Mouse (Mus musculus): ENCODE measurements around the gene Rfk. TPM values are rescaled to one million over a fixed set of nuclear protein-coding genes. Genes with fewer than 3 reads are reported as not detected.
A peak's percentile ranks its signal among the peaks of the same experiment; 100 is the strongest.

Gene Rfk
- total RNA-seq, 2 experiments from 2014 or later: 58.7 to 68.5 TPM

DNA sequence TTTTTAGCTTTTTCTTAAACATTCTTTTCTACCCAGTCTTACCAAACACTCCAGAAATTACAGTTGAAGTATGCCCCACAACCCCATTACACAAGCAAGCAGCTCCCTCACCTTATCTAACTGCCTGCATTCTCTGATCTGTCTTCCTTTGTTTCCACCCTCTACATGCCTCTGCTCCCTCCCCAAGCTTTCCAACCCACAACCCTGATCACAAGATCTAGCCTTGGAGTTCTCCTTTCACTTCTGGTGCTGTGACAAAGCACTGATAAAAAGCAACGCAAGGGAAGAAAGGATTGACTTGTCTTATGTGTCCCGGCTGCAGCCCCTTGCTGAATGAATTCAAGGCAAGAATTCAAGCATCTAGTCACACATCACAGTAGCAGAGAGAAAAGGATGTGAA is 32.7 kb upstream of the Rfk start:
- no peak for DNase-seq (ENCODE audit: low spot score in 2 of 2)
- Histone ChIP-seq H3K4me3 (no peak overlapping the region), H3K27ac (no peak overlapping the region)
- TF ChIP-seq CTCF (conservative IDR thresholded peaks at IDR 0.05): no peak

DNA sequence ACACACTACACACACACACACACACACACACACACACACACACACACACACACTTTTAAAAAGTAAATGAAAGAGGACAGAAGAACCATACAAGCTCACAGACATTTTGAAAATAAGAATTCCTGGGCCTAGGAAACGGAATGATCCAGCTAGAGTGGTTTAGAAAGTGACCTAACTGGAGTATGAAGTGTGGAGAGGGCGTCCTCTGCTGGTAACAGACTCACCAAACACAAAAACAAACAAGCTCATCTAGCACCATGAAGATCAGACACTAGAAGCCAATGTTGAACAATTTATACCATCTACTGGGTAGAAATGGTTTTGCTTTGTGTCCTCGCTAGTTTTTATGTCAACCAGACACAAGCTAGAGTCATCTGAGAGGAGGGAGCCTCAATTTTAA is 29.1 kb upstream of the Rfk start:
- no peak overlapping the region for H3K4me3 ChIP-seq
- peak; percentile 78 for TF ChIP-seq CTCF (conservative IDR thresholded peaks at IDR 0.05)
- DNase-seq (ENCODE audit: low spot score in 2 of 2): peak; percentile 6 to 50
- H3K27ac ChIP-seq: no peak overlapping the region

DNA sequence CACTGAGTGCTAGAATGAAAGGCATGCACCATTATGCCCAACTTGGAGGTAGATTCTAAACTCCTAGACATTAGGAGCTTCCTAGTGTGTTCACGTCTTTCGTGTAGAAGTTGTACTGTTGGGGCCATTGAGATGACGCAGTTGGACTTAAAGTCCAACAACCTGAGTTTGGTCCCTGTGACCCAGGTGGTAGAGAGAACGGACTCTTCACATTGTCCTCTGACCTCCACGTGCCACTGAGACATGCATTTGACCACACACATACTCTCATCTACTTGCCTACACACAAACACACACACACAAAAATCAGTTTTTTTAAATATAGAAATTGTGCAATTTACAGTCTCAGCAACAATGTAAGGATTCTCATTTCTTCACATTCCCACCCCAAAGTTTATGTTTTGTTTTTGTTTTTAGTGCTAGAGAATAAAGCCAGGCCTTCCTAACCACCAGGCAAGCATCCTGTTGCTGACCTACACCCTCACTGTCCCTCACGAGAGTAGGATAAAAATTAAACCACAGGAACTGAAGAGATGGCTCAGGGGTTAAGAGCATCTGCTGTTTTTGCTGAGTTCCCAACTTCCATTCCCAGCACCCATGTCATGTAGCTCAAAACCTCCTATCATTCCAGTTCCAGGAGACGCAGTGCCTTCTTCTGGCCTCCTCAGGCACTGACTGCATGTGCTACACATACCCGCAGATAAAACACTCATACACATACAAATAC is 27.3 kb upstream of the Rfk start:
- DNase-seq (ENCODE audit: low spot score in 2 of 2): no peak
- TF ChIP-seq CTCF (conservative IDR thresholded peaks at IDR 0.05): no peak
- Histone ChIP-seq H3K27ac (no peak overlapping the region), H3K4me3 (no peak overlapping the region)

DNA sequence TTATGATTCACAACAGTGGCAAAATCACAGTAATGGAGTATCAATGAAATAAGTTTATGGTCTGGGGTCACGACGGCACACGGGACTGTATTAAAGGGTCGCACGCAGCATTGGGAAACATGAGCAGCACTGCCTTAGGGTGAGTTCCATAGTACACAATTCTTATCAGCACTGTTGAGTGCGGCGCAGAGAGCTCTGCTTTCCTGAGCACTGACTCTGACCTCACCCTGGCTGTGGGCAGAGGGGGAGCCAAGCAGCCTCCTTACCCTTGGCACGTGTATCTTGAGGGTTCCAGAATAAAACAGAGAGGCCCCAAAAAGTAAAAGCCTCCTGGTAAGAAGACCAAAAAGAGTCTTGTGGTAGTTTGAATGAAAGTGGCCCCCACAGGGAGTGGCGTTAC is 25.3 kb upstream of the Rfk start:
- Histone ChIP-seq H3K4me3 (no peak overlapping the region), H3K27ac (no peak overlapping the region)
- TF ChIP-seq CTCF (conservative IDR thresholded peaks at IDR 0.05): no peak
- DNase-seq (ENCODE audit: low spot score in 2 of 2): no peak

DNA sequence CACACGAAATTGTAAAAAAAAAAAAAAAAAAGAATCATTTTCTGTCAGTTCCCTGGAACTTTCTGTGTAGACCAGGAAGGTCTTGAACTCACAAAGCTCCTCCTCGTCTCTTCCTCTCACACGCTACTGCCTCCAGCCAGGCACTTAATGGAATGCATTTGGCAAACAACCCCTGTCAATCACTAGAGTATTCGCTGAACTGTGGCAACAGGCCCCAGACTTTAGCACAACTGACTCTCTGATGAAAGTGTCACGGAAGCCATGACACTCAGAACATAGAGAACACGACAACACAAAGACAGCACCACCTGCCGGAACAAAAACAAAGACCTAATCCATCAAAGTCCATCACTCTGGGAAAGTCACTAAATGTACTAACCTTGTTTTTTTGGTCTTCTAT is 24.3 kb upstream of the Rfk start:
- DNase-seq (ENCODE audit: low spot score in 2 of 2): no peak
- H3K27ac ChIP-seq: no peak overlapping the region
- TF ChIP-seq CTCF (conservative IDR thresholded peaks at IDR 0.05): no peak
- no peak overlapping the region for H3K4me3 ChIP-seq

DNA sequence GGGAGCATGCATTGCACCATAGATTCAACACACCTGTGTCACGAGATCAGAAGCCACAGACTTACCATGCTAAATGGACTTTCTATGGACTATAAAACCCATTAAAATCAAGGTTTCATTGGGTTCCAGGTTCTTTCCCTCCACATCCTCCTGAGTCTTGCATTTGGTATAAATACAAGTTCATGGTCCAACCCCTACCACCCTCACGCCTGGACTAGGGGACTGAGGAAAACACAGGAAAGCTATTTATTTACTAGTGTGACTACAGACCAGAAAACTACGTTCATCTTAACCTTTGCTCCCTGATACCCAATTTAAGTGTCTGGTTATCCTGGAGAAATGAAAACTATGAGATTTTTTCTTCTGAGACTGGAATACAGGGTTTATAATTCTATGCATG is 21.1 kb upstream of the Rfk start, which contains the start of gene Gcnt1:
Gene Gcnt1, minus strand, starts transcription at position 144 of the 400 bp plus-strand sequence.
- Histone ChIP-seq H3K27ac (no peak within 1 kb of the TSS), H3K4me3 (no peak within 1 kb of the TSS)
- no peak for DNase-seq (ENCODE audit: low spot score in 2 of 2)
- no peak for TF ChIP-seq CTCF (conservative IDR thresholded peaks at IDR 0.05)

DNA sequence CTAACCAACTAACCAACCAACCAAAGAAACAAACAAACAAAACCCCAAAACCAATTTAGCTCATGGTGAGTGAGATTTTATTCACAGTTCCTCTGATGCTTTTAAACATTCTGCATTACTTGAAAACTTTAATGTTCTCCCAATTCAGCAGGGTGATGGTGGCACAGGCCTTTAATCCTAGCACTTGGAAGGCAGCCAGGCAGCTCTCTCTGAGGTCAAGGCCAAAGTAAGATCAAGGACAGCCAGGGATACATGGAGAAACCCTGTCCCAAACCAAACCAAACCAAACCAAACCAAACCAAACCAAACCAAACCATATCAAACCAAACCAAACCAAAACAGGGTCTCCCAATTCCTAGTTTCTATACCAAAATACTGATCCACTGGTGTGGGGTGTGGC is 15.0 kb upstream of the Rfk start:
- H3K27ac ChIP-seq: no peak overlapping the region
- H3K4me3 ChIP-seq: no peak overlapping the region
- no peak for TF ChIP-seq CTCF (conservative IDR thresholded peaks at IDR 0.05)
- DNase-seq (ENCODE audit: low spot score in 2 of 2): no peak

DNA sequence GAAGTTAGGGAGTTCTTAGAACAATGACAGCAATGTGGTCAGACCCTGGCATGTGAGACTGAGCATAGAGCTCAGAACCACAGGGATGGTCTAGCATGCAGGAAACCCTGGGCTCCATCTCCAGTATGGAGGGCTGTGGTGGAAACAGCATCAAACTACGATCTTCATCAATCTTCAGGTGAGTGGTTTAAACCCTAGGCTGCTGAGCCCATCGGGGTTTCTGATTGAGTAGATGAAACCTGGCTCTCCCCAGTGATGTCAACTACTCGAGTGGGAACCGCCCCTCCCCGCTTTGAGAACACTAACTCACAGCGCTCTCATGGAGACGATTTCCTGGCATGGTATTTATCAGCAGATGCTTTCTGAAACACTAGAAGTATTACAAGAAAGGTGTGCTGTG is 13.3 kb upstream of the Rfk start:
- Histone ChIP-seq H3K27ac (no peak overlapping the region), H3K4me3 (no peak overlapping the region)
- no peak for TF ChIP-seq CTCF (conservative IDR thresholded peaks at IDR 0.05)
- no peak for DNase-seq (ENCODE audit: low spot score in 2 of 2)

DNA sequence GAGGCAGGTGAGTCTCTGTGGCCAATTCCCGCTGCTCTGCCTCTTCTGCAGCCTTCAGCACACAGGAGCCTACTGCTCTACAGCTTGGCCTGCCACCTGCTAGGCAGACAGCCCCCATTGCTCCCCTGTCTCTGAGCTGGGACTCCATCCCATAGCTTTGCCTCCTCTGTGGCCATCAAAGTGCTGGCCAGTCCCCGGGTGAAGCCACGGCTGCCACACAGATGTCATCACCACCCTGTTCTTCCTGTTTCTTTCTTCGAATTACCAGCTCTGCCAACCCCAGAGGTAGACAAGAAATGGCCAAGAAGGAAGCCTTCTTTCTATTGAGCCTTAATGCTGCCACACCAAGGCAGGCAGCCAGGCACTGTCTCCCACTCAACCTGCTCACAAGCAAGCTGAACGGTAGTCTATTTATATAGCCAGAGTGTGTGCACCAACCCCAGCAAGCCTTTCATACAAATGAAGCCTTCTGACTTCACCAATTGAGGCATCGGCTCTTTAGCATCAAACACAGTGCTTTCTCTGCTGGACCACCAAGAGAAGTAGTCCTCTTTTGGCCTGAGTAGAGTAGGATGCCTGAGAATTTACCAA is 10.9 kb upstream of the Rfk start:
- Histone ChIP-seq H3K4me3 (no peak overlapping the region), H3K27ac (no peak overlapping the region)
- DNase-seq (ENCODE audit: low spot score in 2 of 2): no peak
- no peak for TF ChIP-seq CTCF (conservative IDR thresholded peaks at IDR 0.05)

DNA sequence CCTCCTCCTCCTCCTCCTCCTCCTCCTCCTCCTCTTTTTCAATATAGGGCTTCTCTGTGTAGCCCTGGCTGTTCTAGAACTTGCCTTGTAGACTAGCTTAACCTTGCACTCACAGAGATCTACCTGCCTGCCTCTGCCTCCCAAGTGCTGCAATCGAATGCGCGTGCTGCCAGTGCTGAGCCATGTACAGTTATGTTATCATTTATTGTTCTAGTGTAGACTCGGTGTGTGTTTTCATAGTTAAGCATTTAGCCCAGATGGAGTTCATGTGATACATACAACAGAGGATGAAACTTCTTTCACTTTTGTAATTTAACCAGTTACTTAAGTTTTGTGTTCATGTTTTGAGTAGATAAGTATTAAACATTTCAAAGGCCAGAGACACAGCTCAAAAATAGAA is 8.8 kb upstream of the Rfk start:
- no peak for DNase-seq (ENCODE audit: low spot score in 2 of 2)
- no peak for TF ChIP-seq CTCF (conservative IDR thresholded peaks at IDR 0.05)
- Histone ChIP-seq H3K4me3 (no peak overlapping the region), H3K27ac (no peak overlapping the region)

DNA sequence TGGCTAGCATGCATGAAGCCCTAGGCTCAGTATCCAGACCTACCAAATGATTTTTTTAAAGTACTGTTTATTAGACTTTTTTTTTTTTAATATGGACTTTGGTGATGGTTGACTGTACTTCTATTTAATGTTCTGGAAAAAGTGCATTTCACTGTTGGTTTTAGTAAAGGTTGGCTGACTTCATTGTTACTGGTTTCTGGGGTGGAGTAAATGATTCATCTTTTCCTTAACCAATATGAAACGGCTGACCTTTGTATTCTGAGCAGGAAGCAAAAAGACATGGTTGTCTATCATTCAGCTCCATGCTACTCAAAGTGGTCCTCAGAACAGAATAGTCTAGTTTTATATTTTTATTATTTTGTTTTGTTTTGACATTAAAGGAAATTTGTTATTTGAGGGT is 8.4 kb upstream of the Rfk start:
- H3K4me3 ChIP-seq: no peak overlapping the region
- DNase-seq (ENCODE audit: low spot score in 2 of 2): no peak
- no peak for TF ChIP-seq CTCF (conservative IDR thresholded peaks at IDR 0.05)
- H3K27ac ChIP-seq: no peak overlapping the region

DNA sequence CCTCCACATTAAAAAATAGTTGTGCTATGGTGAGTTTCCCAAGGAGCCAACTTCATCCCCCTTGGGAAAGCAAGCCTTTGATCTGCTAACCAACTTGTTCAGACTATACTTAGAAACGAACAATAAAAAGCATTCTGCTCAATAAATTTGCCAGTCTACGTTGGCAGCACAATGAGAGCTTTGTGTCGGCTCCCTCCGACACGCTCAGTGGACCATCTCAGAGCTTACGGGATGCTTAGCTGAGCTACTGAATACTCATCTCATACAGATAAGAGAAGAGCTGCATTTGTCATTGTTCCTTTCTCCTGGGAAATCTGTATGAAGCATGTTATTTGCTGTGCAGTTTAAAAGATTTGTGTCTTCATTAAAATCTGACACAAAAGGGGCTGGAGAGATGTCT is 7.4 kb upstream of the Rfk start:
- TF ChIP-seq CTCF (conservative IDR thresholded peaks at IDR 0.05): no peak
- Histone ChIP-seq H3K4me3 (no peak overlapping the region), H3K27ac (no peak overlapping the region)
- no peak for DNase-seq (ENCODE audit: low spot score in 2 of 2)

DNA sequence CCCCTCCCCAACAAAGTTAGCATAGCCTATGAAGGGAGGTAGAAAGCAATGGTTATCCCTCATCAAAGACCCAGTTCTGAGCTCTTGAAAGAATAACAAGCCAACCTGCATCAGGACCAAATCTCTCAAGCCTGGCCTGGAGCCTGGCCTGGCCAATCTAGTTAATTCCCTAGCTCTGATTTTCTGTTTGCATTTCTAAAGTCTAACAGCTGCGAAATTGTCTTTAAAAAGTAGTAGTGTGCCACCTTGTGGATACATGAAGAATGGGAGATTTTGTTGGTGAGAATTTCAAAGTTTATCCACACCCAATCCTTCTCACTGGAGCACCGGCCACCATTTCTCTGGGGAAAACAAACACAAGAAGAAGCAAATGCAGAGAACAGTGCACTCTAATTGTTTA is 5.4 kb upstream of the Rfk start:
- no peak overlapping the region for H3K27ac ChIP-seq
- H3K4me3 ChIP-seq: no peak overlapping the region
- TF ChIP-seq CTCF (conservative IDR thresholded peaks at IDR 0.05): peak; percentile 86
- peak; percentile 18 to 27 for DNase-seq (ENCODE audit: low spot score in 2 of 2)

DNA sequence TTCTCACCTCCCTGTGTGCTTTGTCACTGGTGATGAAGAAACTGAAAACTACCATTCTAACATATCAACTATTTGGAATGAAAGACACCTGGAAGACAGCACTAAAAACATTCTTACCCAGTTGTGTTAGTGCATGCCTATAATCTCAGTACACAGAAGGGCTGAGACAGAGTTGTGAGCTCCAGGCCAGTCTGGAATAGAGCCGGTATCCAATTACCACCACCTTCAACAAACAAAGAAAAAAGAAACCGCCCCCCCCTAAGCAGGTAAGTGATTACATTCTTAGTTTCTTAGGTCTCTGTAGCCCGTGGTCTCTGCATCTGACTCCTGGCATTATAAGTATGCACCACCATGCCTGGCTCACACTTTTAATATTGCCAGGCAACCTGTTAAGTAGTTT is 977 bp upstream of the Rfk start:
- TF ChIP-seq CTCF (conservative IDR thresholded peaks at IDR 0.05): no peak
- no peak overlapping the region for H3K27ac ChIP-seq
- no peak overlapping the region for H3K4me3 ChIP-seq
- no peak for DNase-seq (ENCODE audit: low spot score in 2 of 2)

All from layer of hippocampus, adult 2 months (tissue).